ENCODE assay signal across 18 mouse cellular contexts in the genomic region with DNA sequence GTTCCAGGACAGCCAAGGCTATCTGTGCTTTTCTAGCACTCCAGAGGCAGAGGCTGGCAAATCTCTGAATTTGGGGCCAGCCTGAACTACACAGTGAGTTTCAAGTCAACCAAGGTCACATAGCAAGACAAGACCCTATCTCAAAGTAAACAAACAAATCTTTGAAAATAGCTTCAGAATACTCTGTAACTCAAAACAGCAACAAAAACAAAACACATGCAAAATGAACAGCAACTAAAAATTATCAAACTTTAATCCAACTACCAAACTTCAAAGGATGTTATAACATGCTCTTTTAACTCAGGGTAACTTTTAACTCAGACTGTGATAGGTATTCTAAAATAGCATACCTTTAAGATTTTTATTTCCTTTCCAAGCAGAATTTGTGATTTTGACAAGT. TPM values are rescaled to one million over a fixed set of nuclear protein-coding genes. Genes with fewer than 3 reads are reported as not detected.
DNase-seq lines count a peak whose midpoint lies in the region; ATAC-seq lines count a peak whose summit lies in the region.
"Had no signal": no experiment of that assay in that cellular context is flagged by ENCODE, and none has a peak within 500 bp of the region (broad histone marks: within the 10 kb centered on the region; RNA-seq: fewer than 3 reads in every experiment).

No protein-coding gene starts in this region.

- DNase-seq in hindbrain, embryonic 10.5 days (ENCODE audit: low spot score) = no peak
- no peak for DNase-seq in hindbrain, embryonic 14.5 days (ENCODE audit: low spot score)
- DNase-seq in c-Kit-positive CD71-positive TER-119-positive erythroid progenitor cells, embryonic 14.5 days (ENCODE audit: low spot score) = no peak
- no peak for DNase-seq in cerebellum, adult 9-10 months
- DNase-seq in layer of hippocampus, adult 18-20 months (ENCODE audit: low spot score in 2 of 2) = no peak
- DNase-seq: cerebellum, postnatal 14 days; embryo, embryonic 11 days; gastrocnemius, postnatal 36 days; heart, postnatal 14 days; liver, postnatal 0 days; lung, postnatal 4 days; right cerebral cortex, adult 18-20 months; thymus, postnatal 4 days had no signal

- H3K9me3 ChIP-seq in hindbrain, embryonic 12.5 days (replicated peaks) = no peaks in the 10 kb centered on the region
- H3K9me3 ChIP-seq in hindbrain, embryonic 10.5 days = no peaks in the 10 kb centered on the region
- no peaks in the 10 kb centered on the region for H3K9me3 ChIP-seq in hindbrain, embryonic 14.5 days (ENCODE audit: control insufficient read depth, low read length)
- no peaks in the 10 kb centered on the region for H3K9me3 ChIP-seq in midbrain, embryonic 15.5 days
- H3K9me3 ChIP-seq: kidney, embryonic 15.5 days; limb, embryonic 15.5 days had no signal

- peaks cover 10% of the 10 kb centered on the region; the same call in 1 of the 2 replicates for H3K4me1 ChIP-seq in hindbrain, embryonic 12.5 days
- peaks cover 28% of the 10 kb centered on the region for H3K4me1 ChIP-seq in hindbrain, embryonic 10.5 days (replicated peaks)
- H3K4me1 ChIP-seq in brown adipose tissue, adult 24 weeks (ENCODE audit: control insufficient read depth, insufficient read depth, insufficient read length, low read length) = no peaks in the 10 kb centered on the region; the same call in 1 of the 2 replicates
- H3K4me1 ChIP-seq in hindbrain, embryonic 14.5 days (replicated peaks; ENCODE audit: control insufficient read depth, insufficient read depth, low read length) = peaks cover 26% of the 10 kb centered on the region
- H3K4me1 ChIP-seq in midbrain, embryonic 15.5 days = peaks cover 33% of the 10 kb centered on the region

- no peak overlapping the region for H3K4me3 ChIP-seq in hindbrain, embryonic 12.5 days
- H3K4me3 ChIP-seq in hindbrain, embryonic 10.5 days = no peak overlapping the region; the same call in 1 of the 2 replicates
- peak overlapping the region; percentile 5; the same call in 1 of the 2 replicates for H3K4me3 ChIP-seq in brown adipose tissue, adult 24 weeks (ENCODE audit: insufficient read depth, low read depth, low read length)
- H3K4me3 ChIP-seq in hindbrain, embryonic 14.5 days (replicated peaks; ENCODE audit: low read length) = peak overlapping the region; percentile 4; the same call in 1 of the 2 replicates
- 0 out of 2 replicates have a peak overlapping the region, but pooled peaks have one; percentile 8 for H3K4me3 ChIP-seq in midbrain, embryonic 15.5 days

- H3K4me2 ChIP-seq in hindbrain, embryonic 12.5 days (replicated peaks) = peak overlapping the region; percentile 30
- peak overlapping the region; percentile 41 for H3K4me2 ChIP-seq in hindbrain, embryonic 14.5 days (replicated peaks)
- H3K4me2 ChIP-seq in midbrain, embryonic 15.5 days = peak overlapping the region; percentile 39

- no peak overlapping the region for H3K27ac ChIP-seq in hindbrain, embryonic 12.5 days
- H3K27ac ChIP-seq in hindbrain, embryonic 10.5 days = no peak overlapping the region
- no peak overlapping the region for H3K27ac ChIP-seq in brown adipose tissue, adult 24 weeks (replicated peaks; ENCODE audit: low read depth, low read length)
- H3K27ac ChIP-seq in hindbrain, embryonic 14.5 days = no peak overlapping the region
- no peak overlapping the region for H3K27ac ChIP-seq in midbrain, embryonic 15.5 days
- H3K27ac ChIP-seq: kidney, embryonic 15.5 days; limb, embryonic 15.5 days had no signal

- ATAC-seq in hindbrain, embryonic 12.5 days (ENCODE audit: low FRiP score) = no peak
- ATAC-seq in hindbrain, embryonic 14.5 days (ENCODE audit: low FRiP score) = no peak
- ATAC-seq in midbrain, embryonic 15.5 days (replicated peaks) = no peak
- ATAC-seq: liver, postnatal 0 days had no signal

- peaks cover 5% of the 10 kb centered on the region; the same call in 1 of the 2 replicates for H3K36me3 ChIP-seq in hindbrain, embryonic 12.5 days
- H3K36me3 ChIP-seq in hindbrain, embryonic 10.5 days = peaks cover 3% of the 10 kb centered on the region; the same call in 1 of the 2 replicates
- peaks cover 22% of the 10 kb centered on the region for H3K36me3 ChIP-seq in hindbrain, embryonic 14.5 days (replicated peaks; ENCODE audit: control insufficient read depth, insufficient read depth)
- 0 out of 2 replicates have a peak, but pooled peaks cover 4% of the 10 kb centered on the region for H3K36me3 ChIP-seq in midbrain, embryonic 15.5 days (replicated peaks)

- H3K27me3 ChIP-seq in hindbrain, embryonic 12.5 days = no peaks in the 10 kb centered on the region
- H3K27me3 ChIP-seq in hindbrain, embryonic 10.5 days (ENCODE audit: insufficient read depth, poor library complexity, severe bottlenecking) = no peaks in the 10 kb centered on the region
- H3K27me3 ChIP-seq in hindbrain, embryonic 14.5 days (ENCODE audit: control insufficient read depth, insufficient read depth, low read length) = no peaks in the 10 kb centered on the region
- no peaks in the 10 kb centered on the region for H3K27me3 ChIP-seq in midbrain, embryonic 15.5 days (replicated peaks)
- H3K27me3 ChIP-seq: kidney, embryonic 15.5 days; limb, embryonic 15.5 days had no signal

- no peak overlapping the region for H3K9ac ChIP-seq in hindbrain, embryonic 12.5 days
- no peak overlapping the region for H3K9ac ChIP-seq in hindbrain, embryonic 14.5 days
- H3K9ac ChIP-seq in midbrain, embryonic 15.5 days = no peak overlapping the region
- H3K9ac ChIP-seq: kidney, embryonic 15.5 days; limb, embryonic 15.5 days; liver, postnatal 0 days had no signal

RNA-seq across cellular contexts. Expression of a gene that starts 2.0 kb away (rescaled TPM):
- 42.2 and 42.5 TPM in 2 replicates for polyA plus RNA-seq in hindbrain, embryonic 12.5 days (2016; fragmentation: Nextera tagmentation; extraction: Ambion mirVana)
- polyA plus RNA-seq in hindbrain, embryonic 10.5 days (2016; fragmentation: Nextera tagmentation; extraction: Ambion mirVana) = 14.6 and 18.8 TPM in 2 replicates
- polyA plus RNA-seq in brown adipose tissue, adult 24 weeks (2012; ENCODE audit: insufficient read depth, insufficient read length, missing spikeins) = 15.5 and 21.6 TPM in 2 replicates
- polyA plus RNA-seq in hindbrain, embryonic 14.5 days (2014; fragmentation: Nextera tagmentation; extraction: Ambion mirVana) = 56.9 and 63.7 TPM in 2 replicates
- polyA plus RNA-seq in midbrain, embryonic 15.5 days (2015; fragmentation: Nextera tagmentation; extraction: Ambion mirVana) = 46.3 and 47.1 TPM in 2 replicates
- 10 to 100 TPM; 68.5 to 71.2 TPM for total RNA-seq in layer of hippocampus, adult 18-20 months (2021)

Comparison
In these comparisons a context has a peak if more than half of its experiments do, and no peak if none do; other contexts are left out.
1. H3K4me3 ChIP-seq: peak in brown adipose tissue, adult 24 weeks (single experiment), hindbrain, embryonic 14.5 days (single experiment) and midbrain, embryonic 15.5 days (single experiment); none in hindbrain, embryonic 12.5 days (single experiment) and hindbrain, embryonic 10.5 days (single experiment).
2. Peak in every context shown above with its lines, with median percentiles within 50 percentile points of each other: H3K4me2 ChIP-seq.